Mouse (Mus musculus) right cerebral cortex, postnatal 10 days (tissue): ENCODE data around the gene Med29.

Experiments
- DNase-seq, 2 experiments: peaks; one replicate each; pipeline ENCODE4 v3.0.0; 2021; ENCODE audit warnings: low spot score in 2 of 2

Gene Med29

GRCm38 (mm10) chr7:28392429-28393271 is at the start of gene Med29, which contains the start of gene Paf1:
Gene Med29, minus strand, starts transcription at chr7:28392708.
Gene Paf1, plus strand, starts transcription at chr7:28392951.
- DNase-seq: peak; percentile 98 to 99

GRCm38 (mm10) chr7:28441776-28442485 is 49.4 kb upstream of the Med29 start:
- no peak for DNase-seq

- DNase-seq: peak in 1 of 2 experiments; percentile 39
These were observed 48.2 kb upstream of the Med29 start for GRCm38 (mm10) chr7:28440739-28441138.

GRCm38 (mm10) chr7:28438771-28439170 is 46.3 kb upstream of the Med29 start:
- no peak for DNase-seq

GRCm38 (mm10) chr7:28437964-28438363 is 45.5 kb upstream of the Med29 start:
- DNase-seq: no peak

- peak; percentile 86 for DNase-seq
These were observed 44.5 kb upstream of the Med29 start, which contains the start of gene Gmfg for GRCm38 (mm10) chr7:28436932-28437570. Gene Gmfg, plus strand, starts transcription at chr7:28437447.

GRCm38 (mm10) chr7:28436271-28436904 is 43.9 kb upstream of the Med29 start:
- DNase-seq: peak; percentile 100

GRCm38 (mm10) chr7:28435660-28436259 is 43.3 kb upstream of the Med29 start:
- peak; percentile 47 to 55 for DNase-seq

GRCm38 (mm10) chr7:28432252-28432651 is 39.7 kb upstream of the Med29 start:
- no peak for DNase-seq

GRCm38 (mm10) chr7:28430512-28430911 is 38.0 kb upstream of the Med29 start:
- DNase-seq: no peak

GRCm38 (mm10) chr7:28427738-28428137 is 35.2 kb upstream of the Med29 start:
- DNase-seq: no peak

- DNase-seq: no peak
These were observed 30.5 kb upstream of the Med29 start for GRCm38 (mm10) chr7:28423018-28423417.

GRCm38 (mm10) chr7:28419416-28419815 is 26.9 kb upstream of the Med29 start:
- no peak for DNase-seq

- peak; percentile 66 for DNase-seq
These were observed 25.7 kb upstream of the Med29 start for GRCm38 (mm10) chr7:28418096-28418670.

- DNase-seq: no peak
These were observed 24.9 kb upstream of the Med29 start for GRCm38 (mm10) chr7:28417368-28417767.

GRCm38 (mm10) chr7:28412826-28413225 is 20.3 kb upstream of the Med29 start:
- DNase-seq: no peak

GRCm38 (mm10) chr7:28410841-28411475 is 18.4 kb upstream of the Med29 start:
- DNase-seq: no peak

GRCm38 (mm10) chr7:28401942-28402341 is 9.4 kb upstream of the Med29 start:
- DNase-seq: no peak

- no peak for DNase-seq
These were observed 8.5 kb upstream of the Med29 start for GRCm38 (mm10) chr7:28401030-28401429.

- DNase-seq: no peak
These were observed 6.3 kb upstream of the Med29 start for GRCm38 (mm10) chr7:28398696-28399340.
